Mouse (Mus musculus): ENCODE measurements around the gene C330007P06Rik. TPM values are rescaled to one million over a fixed set of nuclear protein-coding genes. Genes with fewer than 3 reads are reported as not detected.

The C330007P06Rik gene
- polyA plus RNA-seq, 1 experiment from 2014 or later = 30.7 TPM

DNA sequence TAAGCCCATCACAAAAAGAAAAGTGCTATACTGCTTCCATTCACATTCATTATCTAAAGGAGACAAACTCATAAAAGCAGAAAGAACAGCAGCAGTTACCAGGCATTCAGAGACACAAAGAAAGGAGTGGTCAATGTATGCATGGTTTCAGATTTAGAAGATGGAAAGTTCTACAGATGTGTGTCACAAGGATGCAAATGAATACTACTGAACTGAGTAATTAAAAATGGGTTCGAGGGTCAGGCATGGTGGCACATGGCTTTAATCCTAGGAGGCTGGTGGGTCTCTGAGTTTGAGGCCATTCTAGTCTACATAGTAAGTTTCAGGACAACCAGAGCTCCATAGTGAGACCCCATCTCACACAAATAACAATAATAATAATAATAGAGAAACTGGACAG is 26.8 kb downstream of the C330007P06Rik start:
- H3K4me2 ChIP-seq (ENCODE audit: low read length) = no peak overlapping the region
- no peaks in the 10 kb centered on the region for H3K4me1 ChIP-seq (replicated peaks; ENCODE audit: control insufficient read depth, insufficient read depth, low read length)
- H3K27me3 ChIP-seq (replicated peaks; ENCODE audit: control insufficient read depth, insufficient read depth, low read length) = no peaks in the 10 kb centered on the region
- no peaks in the 10 kb centered on the region for H3K9me3 ChIP-seq (ENCODE audit: control insufficient read depth, low read length)
- H3K4me3 ChIP-seq (ENCODE audit: low read depth, low read length) = no peak overlapping the region
- H3K9ac ChIP-seq (ENCODE audit: low read length) = no peak overlapping the region
- no peaks in the 10 kb centered on the region for H3K36me3 ChIP-seq (ENCODE audit: control insufficient read depth, insufficient read depth, low read length)
- DNase-seq (ENCODE audit: low spot score) = no peak
- WGBS = 91% methylated on average over 1 of the region's 1 CpGs
- ATAC-seq (replicated peaks; ENCODE audit: low FRiP score, low TSS enrichment, low read depth) = no peak
- H3K27ac ChIP-seq (ENCODE audit: low read depth) = no peak overlapping the region

GRCm38 (mm10) chrX:36843346-36843990 is 30.4 kb downstream of the C330007P06Rik start:
- H3K4me3 ChIP-seq (ENCODE audit: low read depth, low read length) = no peak overlapping the region
- H3K9ac ChIP-seq (ENCODE audit: low read length) = no peak overlapping the region
- no peak overlapping the region for H3K4me2 ChIP-seq (ENCODE audit: low read length)
- no peak overlapping the region for H3K27ac ChIP-seq (ENCODE audit: low read depth)
- H3K4me1 ChIP-seq (replicated peaks; ENCODE audit: control insufficient read depth, insufficient read depth, low read length) = no peaks in the 10 kb centered on the region
- H3K36me3 ChIP-seq (ENCODE audit: control insufficient read depth, insufficient read depth, low read length) = no peaks in the 10 kb centered on the region
- ATAC-seq (replicated peaks; ENCODE audit: low FRiP score, low TSS enrichment, low read depth) (no peak), DNase-seq (ENCODE audit: low spot score) (no peak)
- H3K9me3 ChIP-seq (ENCODE audit: control insufficient read depth, low read length) = no peaks in the 10 kb centered on the region
- 80% methylated on average over 4 of the region's 4 CpGs for WGBS
- no peaks in the 10 kb centered on the region for H3K27me3 ChIP-seq (replicated peaks; ENCODE audit: control insufficient read depth, insufficient read depth, low read length)

DNA sequence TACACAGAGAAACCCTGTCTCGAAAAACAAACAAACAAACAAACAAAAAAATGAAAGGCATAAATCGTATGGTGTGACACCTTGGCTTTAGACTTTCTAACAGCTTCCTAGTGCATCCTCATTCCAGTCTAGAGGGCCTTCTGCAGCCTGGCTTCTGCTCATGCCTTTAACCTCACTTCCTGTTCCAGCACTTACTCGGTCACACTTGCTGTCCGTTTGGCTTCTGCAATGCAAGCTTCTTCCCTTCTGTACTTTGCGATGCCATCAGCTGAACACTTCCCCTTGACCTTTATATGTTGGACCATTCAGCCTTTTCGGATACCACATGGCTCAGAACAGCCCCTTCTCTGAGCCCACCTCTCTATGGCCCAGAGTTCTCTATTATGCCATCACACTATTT is 32.2 kb downstream of the C330007P06Rik start:
- Histone ChIP-seq H3K27me3 (replicated peaks; ENCODE audit: control insufficient read depth, insufficient read depth, low read length) (no peaks in the 10 kb centered on the region), H3K27ac (ENCODE audit: low read depth) (no peak overlapping the region), H3K9me3 (ENCODE audit: control insufficient read depth, low read length) (no peaks in the 10 kb centered on the region), H3K4me2 (ENCODE audit: low read length) (no peak overlapping the region), H3K4me1 (replicated peaks; ENCODE audit: control insufficient read depth, insufficient read depth, low read length) (no peaks in the 10 kb centered on the region), H3K4me3 (ENCODE audit: low read depth, low read length) (no peak overlapping the region), H3K9ac (ENCODE audit: low read length) (no peak overlapping the region), H3K36me3 (ENCODE audit: control insufficient read depth, insufficient read depth, low read length) (no peaks in the 10 kb centered on the region)
- DNase-seq (ENCODE audit: low spot score) = no peak
- ATAC-seq (replicated peaks; ENCODE audit: low FRiP score, low TSS enrichment, low read depth) = no peak
- WGBS = 84% methylated on average over 6 of the region's 6 CpGs

- no peaks in the 10 kb centered on the region for H3K9me3 ChIP-seq (ENCODE audit: control insufficient read depth, low read length)
- H3K27me3 ChIP-seq (replicated peaks; ENCODE audit: control insufficient read depth, insufficient read depth, low read length) = no peaks in the 10 kb centered on the region
- 73% methylated on average over 7 of the region's 7 CpGs for WGBS
- H3K27ac ChIP-seq (ENCODE audit: low read depth) = no peak overlapping the region
- no peak overlapping the region for H3K9ac ChIP-seq (ENCODE audit: low read length)
- H3K36me3 ChIP-seq (ENCODE audit: control insufficient read depth, insufficient read depth, low read length) = no peaks in the 10 kb centered on the region
- ATAC-seq (replicated peaks; ENCODE audit: low FRiP score, low TSS enrichment, low read depth) (no peak), DNase-seq (ENCODE audit: low spot score) (no peak)
- no peak overlapping the region for H3K4me3 ChIP-seq (ENCODE audit: low read depth, low read length)
- no peak overlapping the region for H3K4me2 ChIP-seq (ENCODE audit: low read length)
- no peaks in the 10 kb centered on the region for H3K4me1 ChIP-seq (replicated peaks; ENCODE audit: control insufficient read depth, insufficient read depth, low read length)
These were observed 34.5 kb downstream of the C330007P06Rik start for GRCm38 (mm10) chrX:36839391-36839790.

DNA sequence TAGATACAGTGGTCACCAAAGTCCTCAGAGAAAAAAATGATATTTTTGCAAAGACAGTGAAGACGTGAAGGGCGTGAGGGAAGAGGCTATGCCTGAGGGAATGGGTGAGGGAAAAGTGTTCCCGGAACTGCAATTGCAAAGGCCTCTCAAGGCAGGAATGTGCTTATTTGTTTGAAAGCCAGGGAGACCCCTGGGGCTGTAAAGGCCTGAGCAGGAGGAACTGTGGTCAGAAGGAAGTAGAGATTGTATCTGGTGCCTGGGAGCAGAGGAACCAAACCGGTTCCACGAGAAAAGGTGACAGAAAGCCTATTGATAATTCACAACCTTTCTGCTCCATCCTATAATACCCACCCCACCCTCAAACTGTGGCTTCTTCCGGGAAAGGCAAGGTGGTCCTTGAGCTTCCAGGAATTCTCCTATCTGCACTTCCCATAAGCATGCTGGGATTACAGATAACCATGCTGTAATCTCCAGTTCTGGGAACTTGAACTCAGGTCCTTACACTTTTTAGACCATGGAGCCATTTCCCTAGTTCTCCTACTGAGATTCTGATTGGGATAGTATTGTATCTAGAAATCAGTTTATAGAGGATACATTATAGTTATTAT is 36.7 kb downstream of the C330007P06Rik start:
- Histone ChIP-seq H3K4me3 (ENCODE audit: low read depth, low read length) (no peak overlapping the region), H3K27ac (ENCODE audit: low read depth) (no peak overlapping the region), H3K27me3 (replicated peaks; ENCODE audit: control insufficient read depth, insufficient read depth, low read length) (no peaks in the 10 kb centered on the region), H3K4me2 (ENCODE audit: low read length) (no peak overlapping the region), H3K4me1 (replicated peaks; ENCODE audit: control insufficient read depth, insufficient read depth, low read length) (no peaks in the 10 kb centered on the region), H3K36me3 (ENCODE audit: control insufficient read depth, insufficient read depth, low read length) (no peaks in the 10 kb centered on the region), H3K9ac (ENCODE audit: low read length) (no peak overlapping the region), H3K9me3 (ENCODE audit: control insufficient read depth, low read length) (no peaks in the 10 kb centered on the region)
- DNase-seq (ENCODE audit: low spot score) (no peak), ATAC-seq (replicated peaks; ENCODE audit: low FRiP score, low TSS enrichment, low read depth) (peak; percentile 47; the same call in 1 of the 2 replicates)
- 51% methylated on average over 6 of the region's 6 CpGs for WGBS

- Histone ChIP-seq H3K4me3 (ENCODE audit: low read depth, low read length) (no peak overlapping the region), H3K27ac (ENCODE audit: low read depth) (no peak overlapping the region), H3K9me3 (ENCODE audit: control insufficient read depth, low read length) (no peaks in the 10 kb centered on the region), H3K4me2 (ENCODE audit: low read length) (peak overlapping the region; percentile 37), H3K27me3 (replicated peaks; ENCODE audit: control insufficient read depth, insufficient read depth, low read length) (no peaks in the 10 kb centered on the region), H3K36me3 (ENCODE audit: control insufficient read depth, insufficient read depth, low read length) (no peaks in the 10 kb centered on the region), H3K9ac (ENCODE audit: low read length) (no peak overlapping the region), H3K4me1 (replicated peaks; ENCODE audit: control insufficient read depth, insufficient read depth, low read length) (no peaks in the 10 kb centered on the region)
- ATAC-seq (replicated peaks; ENCODE audit: low FRiP score, low TSS enrichment, low read depth) (no peak), DNase-seq (ENCODE audit: low spot score) (peak; percentile 89)
- WGBS = 22% methylated on average over 19 of the region's 19 CpGs
These were observed 40.4 kb downstream of the C330007P06Rik start for GRCm38 (mm10) chrX:36833397-36834084.

GRCm38 (mm10) chrX:36831632-36832031 is 42.3 kb downstream of the C330007P06Rik start:
- no peak for ATAC-seq (replicated peaks; ENCODE audit: low FRiP score, low TSS enrichment, low read depth)

GRCm38 (mm10) chrX:36830271-36830670 is 43.6 kb downstream of the C330007P06Rik start:
- no peak for ATAC-seq (replicated peaks; ENCODE audit: low FRiP score, low TSS enrichment, low read depth)
- no peaks in the 10 kb centered on the region for H3K36me3 ChIP-seq (ENCODE audit: control insufficient read depth, insufficient read depth, low read length)
- H3K9me3 ChIP-seq (ENCODE audit: control insufficient read depth, low read length) = no peaks in the 10 kb centered on the region
- 29% methylated on average over 5 of the region's 5 CpGs for WGBS
- no peak overlapping the region for H3K4me2 ChIP-seq (ENCODE audit: low read length)
- H3K27ac ChIP-seq (ENCODE audit: low read depth) = no peak overlapping the region
- no peaks in the 10 kb centered on the region for H3K4me1 ChIP-seq (replicated peaks; ENCODE audit: control insufficient read depth, insufficient read depth, low read length)
- DNase-seq (ENCODE audit: low spot score) = no peak
- H3K4me3 ChIP-seq (ENCODE audit: low read depth, low read length) = no peak overlapping the region
- no peaks in the 10 kb centered on the region for H3K27me3 ChIP-seq (replicated peaks; ENCODE audit: control insufficient read depth, insufficient read depth, low read length)
- H3K9ac ChIP-seq (ENCODE audit: low read length) = no peak overlapping the region

More at GRCm38 (mm10) chrX:36831632-36832031, 42.3 kb downstream of the C330007P06Rik start:
- H3K4me1 ChIP-seq (replicated peaks; ENCODE audit: control insufficient read depth, insufficient read depth, low read length) = no peaks in the 10 kb centered on the region
- no peak overlapping the region for H3K4me3 ChIP-seq (ENCODE audit: low read depth, low read length)
- no peak for DNase-seq (ENCODE audit: low spot score)
- WGBS = 52% methylated on average over 4 of the region's 4 CpGs
- no peak overlapping the region for H3K4me2 ChIP-seq (ENCODE audit: low read length)
- H3K9ac ChIP-seq (ENCODE audit: low read length) = no peak overlapping the region
- H3K27me3 ChIP-seq (replicated peaks; ENCODE audit: control insufficient read depth, insufficient read depth, low read length) = no peaks in the 10 kb centered on the region
- H3K9me3 ChIP-seq (ENCODE audit: control insufficient read depth, low read length) = no peaks in the 10 kb centered on the region
- H3K36me3 ChIP-seq (ENCODE audit: control insufficient read depth, insufficient read depth, low read length) = no peaks in the 10 kb centered on the region
- H3K27ac ChIP-seq (ENCODE audit: low read depth) = no peak overlapping the region

Measured in intestine, embryonic 14.5 days (tissue).